Comparison of ENCODE assay signal across 8 mouse cellular contexts in genomic region chr5:124531583-124531930, GRCm38 (mm10). TPM values are rescaled to one million over a fixed set of nuclear protein-coding genes. Genes with fewer than 3 reads are reported as not detected.
DNase-seq lines count a peak whose midpoint lies in the region; ATAC-seq and TF ChIP-seq lines count a peak whose summit lies in the region.

No protein-coding gene starts in this region.

- TF ChIP-seq RAD21 in MEL (IDR thresholded peaks at IDR 0.05; ENCODE audit: low read depth, low read length): no peak

- H3K36me3 ChIP-seq in heart, postnatal 0 days (replicated peaks; ENCODE audit: control insufficient read depth, insufficient read depth, low read length): peaks cover 6% of the 10 kb centered on the region; the same call in 1 of the 2 replicates
- peaks cover 0 to 8% of the 10 kb centered on the region in 2 experiments; a peak in 2 of 4 replicates for H3K36me3 ChIP-seq in MEL (ENCODE audit: control insufficient read depth in 1 of 2, insufficient read depth in 2 of 2, low read length in 2 of 2)
- peaks cover 8% of the 10 kb centered on the region; the same call in 1 of the 2 replicates for H3K36me3 ChIP-seq in hindbrain, embryonic 10.5 days

- DNase-seq in heart, postnatal 0 days (ENCODE audit: low spot score): no peak
- no peak for DNase-seq in heart, postnatal 25 days (ENCODE audit: low spot score)
- no peak for DNase-seq in MEL (ENCODE audit: low read depth, low spot score)
- DNase-seq in hindbrain, embryonic 10.5 days (ENCODE audit: low spot score): no peak
- DNase-seq in urinary bladder, postnatal 10 days (ENCODE audit: low spot score): no peak
- DNase-seq in right cerebral cortex, postnatal 14 days: no peak
- DNase-seq in left cerebral cortex, postnatal 25 days (ENCODE audit: low spot score in 2 of 2): no peak

- H3K9me3 ChIP-seq in heart, postnatal 0 days (replicated peaks; ENCODE audit: control insufficient read depth, low read length): no peaks in the 10 kb centered on the region
- no peaks in the 10 kb centered on the region for H3K9me3 ChIP-seq in MEL (replicated peaks; ENCODE audit: insufficient read depth, low read length)
- H3K9me3 ChIP-seq in hindbrain, embryonic 10.5 days: no peaks in the 10 kb centered on the region

- 14% methylated on average over 14 of the region's 14 CpGs for WGBS in heart, postnatal 0 days
- 12% methylated on average over 14 of the region's 14 CpGs for WGBS in hindbrain, embryonic 10.5 days

- H3K9ac ChIP-seq in heart, postnatal 0 days (replicated peaks; ENCODE audit: low read depth, low read length): peak overlapping the region; percentile 79
- H3K9ac ChIP-seq in MEL (ENCODE audit: control insufficient read depth, low read depth, low read length, poor library complexity, severe bottlenecking): peak overlapping the region; percentile 16

- peaks cover 2% of the 10 kb centered on the region; the same call in 1 of the 2 replicates for H3K79me2 ChIP-seq in MEL (ENCODE audit: control insufficient read depth, insufficient read depth, low read length, poor library complexity)

- peak overlapping the region; percentile 94 for H3K27ac ChIP-seq in heart, postnatal 0 days (ENCODE audit: low read depth)
- no peak overlapping the region for H3K27ac ChIP-seq in MEL (ENCODE audit: control insufficient read depth, low read depth, low read length)
- H3K27ac ChIP-seq in hindbrain, embryonic 10.5 days: peak overlapping the region; percentile 96

- ATAC-seq in heart, postnatal 0 days (ENCODE audit: insufficient read depth, low read depth): no peak
- ATAC-seq in megakaryocyte-erythroid progenitor cell, adult 5-6 weeks (replicated peaks; ENCODE audit: low FRiP score, low TSS enrichment, poor library complexity, severe bottlenecking): 0 out of 2 replicates have a peak, but pooled peaks have one; percentile 12

- peak overlapping the region; percentile 95 for H3K4me3 ChIP-seq in heart, postnatal 0 days (ENCODE audit: low read depth, low read length)
- H3K4me3 ChIP-seq in MEL (ENCODE audit: control insufficient read depth in 1 of 2, insufficient read depth in 1 of 2, low read depth in 2 of 2, low read length in 2 of 2): peak overlapping the region; percentile 78 to 99
- peak overlapping the region; percentile 87 for H3K4me3 ChIP-seq in hindbrain, embryonic 10.5 days

- TF ChIP-seq POLR2A in MEL (IDR thresholded peaks at IDR 0.05; ENCODE audit: control insufficient read depth in 1 of 2, insufficient read depth in 1 of 2, low read depth in 1 of 2, low read length in 2 of 2, poor library complexity in 1 of 2): no peak

- TF ChIP-seq CTCF in heart, postnatal 0 days (IDR thresholded peaks at IDR 0.05; ENCODE audit: low read depth): no peak
- no peak for TF ChIP-seq CTCF in MEL (IDR thresholded peaks at IDR 0.05 in 2 of 3, conservative IDR thresholded peaks at IDR 0.05 in 1 of 3; ENCODE audit: control insufficient read depth in 1 of 3, insufficient read depth in 1 of 3, low read depth in 2 of 3, low read length in 3 of 3, poor library complexity in 1 of 3, severe bottlenecking in 1 of 3)

- intact Hi-C loops in heart, postnatal 25 days (cut with DNase I): loop anchor here (10.0 kb wide), 1 partner anchor 177 kb away; no protein-coding TSS in a partner anchor
- intact Hi-C loops in left cerebral cortex, postnatal 25 days (cut with DNase I): no loop called here

- H3K4me1 ChIP-seq in heart, postnatal 0 days (ENCODE audit: control insufficient read depth, insufficient read depth): peaks cover 29% of the 10 kb centered on the region
- H3K4me1 ChIP-seq in MEL (ENCODE audit: control insufficient read depth in 1 of 2, insufficient read depth in 2 of 2, low read length in 2 of 2): peaks cover 14 to 19% of the 10 kb centered on the region in 2 experiments
- peaks cover 51% of the 10 kb centered on the region for H3K4me1 ChIP-seq in hindbrain, embryonic 10.5 days (replicated peaks)

- no peaks in the 10 kb centered on the region for H3K27me3 ChIP-seq in heart, postnatal 0 days (ENCODE audit: control insufficient read depth, insufficient read depth, low read length)
- no peaks in the 10 kb centered on the region for H3K27me3 ChIP-seq in MEL (ENCODE audit: control insufficient read depth in 1 of 2, insufficient read depth in 2 of 2, low read length in 2 of 2)
- no peaks in the 10 kb centered on the region for H3K27me3 ChIP-seq in hindbrain, embryonic 10.5 days (ENCODE audit: insufficient read depth, poor library complexity, severe bottlenecking)

- H3K4me2 ChIP-seq in heart, postnatal 0 days (ENCODE audit: low read depth, low read length): peak overlapping the region; percentile 91

- no peak for TF ChIP-seq EP300 in heart, postnatal 0 days (IDR thresholded peaks at IDR 0.05; ENCODE audit: low read depth)
- no peak for TF ChIP-seq EP300 in MEL (IDR thresholded peaks at IDR 0.05; ENCODE audit: low read depth in 1 of 2, low read length in 2 of 2)

TF ChIP-seq in MEL, 35 proteins besides CTCF, POLR2A, EP300 and RAD21 (continues in another document):
- no peak for TF ChIP-seq TBP (IDR thresholded peaks at IDR 0.05; ENCODE audit: low read depth, low read length)
- TF ChIP-seq ZNF384 (IDR thresholded peaks at IDR 0.05; ENCODE audit: low read depth, low read length): no peak
- no peak for TF ChIP-seq SIN3A (IDR thresholded peaks at IDR 0.05; ENCODE audit: low read length)

RNA-seq across cellular contexts. Expression of gene Rilpl1, which starts 0.4 kb away (rescaled TPM):
- total RNA-seq in heart, postnatal 0 days (2014; rRNA removed; ENCODE audit: low replicate concordance): 34.7 and 52.1 TPM in 2 replicates
- polyA plus RNA-seq in heart, postnatal 0 days (2015; fragmentation: Nextera tagmentation; extraction: Ambion mirVana): 39.0 and 40.5 TPM in 2 replicates
- 100 to 1,000 TPM; 191 to 222 TPM for total RNA-seq in heart, postnatal 25 days (2021)
- 5.0 and 5.7 TPM in 2 replicates for total RNA-seq in MEL (2012; rRNA removed)
- 1 to 10 TPM in 1 of 2 experiments, not detected in 1; 8.6 TPM for polyA plus RNA-seq in MEL (2012; ENCODE audit: insufficient read depth in 1 of 2, insufficient read length in 2 of 2, low read depth in 1 of 2, low replicate concordance in 2 of 2, missing spikeins in 1 of 2)
- polyA plus RNA-seq in hindbrain, embryonic 10.5 days (2016; fragmentation: Nextera tagmentation; extraction: Ambion mirVana): 19.6 and 22.8 TPM in 2 replicates
- total RNA-seq in megakaryocyte-erythroid progenitor cell, adult 5-6 weeks (2014; fragmentation: Nextera tagmentation): 2.4 TPM in 1 of 2 replicates, not detected in the other
- total RNA-seq in megakaryocyte-erythroid progenitor cell, adult 5-6 weeks (2017): 2.2 and 6.6 TPM in 2 replicates
- 10 to 100 TPM; 75.2 to 95.7 TPM for total RNA-seq in left cerebral cortex, postnatal 25 days (2021)

RNA-seq across cellular contexts. Expression of gene Tmed2, which starts 8.9 kb away (rescaled TPM):
- total RNA-seq in heart, postnatal 0 days (2014; rRNA removed; ENCODE audit: low replicate concordance): 331 and 388 TPM in 2 replicates
- 389 and 404 TPM in 2 replicates for polyA plus RNA-seq in heart, postnatal 0 days (2015; fragmentation: Nextera tagmentation; extraction: Ambion mirVana)
- total RNA-seq in heart, postnatal 25 days (2021): 100 to 1,000 TPM; 165 to 178 TPM
- 245 and 255 TPM in 2 replicates for total RNA-seq in MEL (2012; rRNA removed)
- 100 to 1,000 TPM in 1 of 2 experiments, not detected in 1; 252 TPM for polyA plus RNA-seq in MEL (2012; ENCODE audit: insufficient read depth in 1 of 2, insufficient read length in 2 of 2, low read depth in 1 of 2, low replicate concordance in 2 of 2, missing spikeins in 1 of 2)
- polyA plus RNA-seq in hindbrain, embryonic 10.5 days (2016; fragmentation: Nextera tagmentation; extraction: Ambion mirVana): 396 and 457 TPM in 2 replicates
- total RNA-seq in megakaryocyte-erythroid progenitor cell, adult 5-6 weeks (2014; fragmentation: Nextera tagmentation): 300 and 349 TPM in 2 replicates
- 809 and 870 TPM in 2 replicates for total RNA-seq in megakaryocyte-erythroid progenitor cell, adult 5-6 weeks (2017)
- 100 to 1,000 TPM in 1 of 2 experiments, 10 to 100 TPM in 1; 96.4 to 113 TPM for total RNA-seq in left cerebral cortex, postnatal 25 days (2021)

RNA-seq across cellular contexts. Expression of gene Ddx55, which starts 21.1 kb away (rescaled TPM):
- total RNA-seq in heart, postnatal 0 days (2014; rRNA removed; ENCODE audit: low replicate concordance): 1.1 and 5.2 TPM in 2 replicates
- 4.9 and 5.9 TPM in 2 replicates for polyA plus RNA-seq in heart, postnatal 0 days (2015; fragmentation: Nextera tagmentation; extraction: Ambion mirVana)
- total RNA-seq in heart, postnatal 25 days (2021): 1 to 10 TPM; 5.4 to 6.0 TPM
- 29.1 and 33.8 TPM in 2 replicates for total RNA-seq in MEL (2012; rRNA removed)
- 10 to 100 TPM in 1 of 2 experiments, not detected in 1; 43.2 TPM for polyA plus RNA-seq in MEL (2012; ENCODE audit: insufficient read depth in 1 of 2, insufficient read length in 2 of 2, low read depth in 1 of 2, low replicate concordance in 2 of 2, missing spikeins in 1 of 2)
- 19.2 and 19.6 TPM in 2 replicates for polyA plus RNA-seq in hindbrain, embryonic 10.5 days (2016; fragmentation: Nextera tagmentation; extraction: Ambion mirVana)
- total RNA-seq in megakaryocyte-erythroid progenitor cell, adult 5-6 weeks (2014; fragmentation: Nextera tagmentation): 27.4 and 28.9 TPM in 2 replicates
- 24.3 and 27.6 TPM in 2 replicates for total RNA-seq in megakaryocyte-erythroid progenitor cell, adult 5-6 weeks (2017)
- 10 to 100 TPM; 22.0 to 27.9 TPM for total RNA-seq in left cerebral cortex, postnatal 25 days (2021)

RNA-seq across cellular contexts. Expression of gene Eif2b1, which starts 47.4 kb away (rescaled TPM):
- total RNA-seq in heart, postnatal 0 days (2014; rRNA removed; ENCODE audit: low replicate concordance): 23.7 and 58.6 TPM in 2 replicates
- polyA plus RNA-seq in heart, postnatal 0 days (2015; fragmentation: Nextera tagmentation; extraction: Ambion mirVana): 49.5 and 51.5 TPM in 2 replicates
- 10 to 100 TPM; 27.8 to 33.3 TPM for total RNA-seq in heart, postnatal 25 days (2021)
- 96.6 and 119 TPM in 2 replicates for total RNA-seq in MEL (2012; rRNA removed)
- polyA plus RNA-seq in MEL (2012; ENCODE audit: insufficient read depth in 1 of 2, insufficient read length in 2 of 2, low read depth in 1 of 2, low replicate concordance in 2 of 2, missing spikeins in 1 of 2): 100 to 1,000 TPM; 126 to 599 TPM
- 81.6 and 84.9 TPM in 2 replicates for polyA plus RNA-seq in hindbrain, embryonic 10.5 days (2016; fragmentation: Nextera tagmentation; extraction: Ambion mirVana)
- 62.9 and 86.1 TPM in 2 replicates for total RNA-seq in megakaryocyte-erythroid progenitor cell, adult 5-6 weeks (2014; fragmentation: Nextera tagmentation)
- 56.2 and 57.5 TPM in 2 replicates for total RNA-seq in megakaryocyte-erythroid progenitor cell, adult 5-6 weeks (2017)
- 10 to 100 TPM; 31.3 to 31.7 TPM for total RNA-seq in left cerebral cortex, postnatal 25 days (2021)

RNA-seq across cellular contexts. Expression of gene Gtf2h3, which starts 47.4 kb away (rescaled TPM):
- 18.9 and 49.7 TPM in 2 replicates for total RNA-seq in heart, postnatal 0 days (2014; rRNA removed; ENCODE audit: low replicate concordance)
- 21.1 and 22.3 TPM in 2 replicates for polyA plus RNA-seq in heart, postnatal 0 days (2015; fragmentation: Nextera tagmentation; extraction: Ambion mirVana)
- total RNA-seq in heart, postnatal 25 days (2021): 10 to 100 TPM; 19.8 to 22.6 TPM
- 88.2 and 116 TPM in 2 replicates for total RNA-seq in MEL (2012; rRNA removed)
- polyA plus RNA-seq in MEL (2012; ENCODE audit: insufficient read depth in 1 of 2, insufficient read length in 2 of 2, low read depth in 1 of 2, low replicate concordance in 2 of 2, missing spikeins in 1 of 2): 10 to 100 TPM in 1 of 2 experiments, not detected in 1; 86.1 TPM
- polyA plus RNA-seq in hindbrain, embryonic 10.5 days (2016; fragmentation: Nextera tagmentation; extraction: Ambion mirVana): 81.4 and 98.7 TPM in 2 replicates
- 43.2 and 61.5 TPM in 2 replicates for total RNA-seq in megakaryocyte-erythroid progenitor cell, adult 5-6 weeks (2014; fragmentation: Nextera tagmentation)
- 71.7 and 80.0 TPM in 2 replicates for total RNA-seq in megakaryocyte-erythroid progenitor cell, adult 5-6 weeks (2017)
- 10 to 100 TPM; 26.6 to 30.5 TPM for total RNA-seq in left cerebral cortex, postnatal 25 days (2021)
